Mouse (Mus musculus): Measurements from ENCODE around the gene Osbpl10. TPM values are rescaled to one million over a fixed set of nuclear protein-coding genes. Genes with fewer than 3 reads are reported as not detected.
A peak's percentile ranks its signal among the peaks of the same experiment; 100 is the strongest.

Gene Osbpl10
- total and polyA plus RNA-seq, 3 experiments, result 0.19 TPM; not detected in 2

DNA sequence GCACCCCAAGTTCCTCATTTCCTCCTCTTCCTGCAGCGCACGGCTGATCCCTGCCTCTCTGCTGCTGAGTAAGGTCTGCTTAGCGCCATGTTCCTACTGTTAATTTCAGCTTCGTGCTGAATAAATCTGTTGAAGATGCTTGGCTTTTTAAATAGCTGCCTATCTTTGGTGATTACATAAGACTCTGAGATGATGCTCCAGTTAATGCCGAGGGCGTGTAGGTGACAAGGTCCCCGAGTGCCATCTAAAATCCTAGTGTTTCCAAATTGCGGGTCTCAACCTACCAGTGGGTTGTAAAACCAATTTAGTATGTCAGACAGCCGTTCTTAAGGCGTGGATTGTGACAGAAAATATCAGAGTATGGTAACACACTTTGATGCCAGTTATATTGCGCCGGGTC, 232.2 kb downstream of the Osbpl10 start:
- Histone ChIP-seq H3K36me3 (replicated peaks in 1 of 2; ENCODE audit: control insufficient read depth in 1 of 2, insufficient read depth in 1 of 2, low read length in 1 of 2) (no peaks in the 10 kb centered on the region), H3K4me1 (ENCODE audit: control insufficient read depth in 1 of 2, insufficient read depth in 2 of 2) (peaks cover under 1 to 18% of the 10 kb centered on the region in 2 experiments; a peak in 2 of 4 replicates), H3K4me3 (replicated peaks in 1 of 3; ENCODE audit: low read depth in 2 of 3, low read length in 2 of 3, poor library complexity in 1 of 3) (no peak overlapping the region), H3K4me2 (ENCODE audit: insufficient read depth, low read depth, poor library complexity, severe bottlenecking) (no peak overlapping the region), H3K27me3 (replicated peaks) (no peaks in the 10 kb centered on the region), H3K9ac (ENCODE audit: insufficient read depth, low read depth) (no peak overlapping the region), H3K79me2 (replicated peaks; ENCODE audit: control insufficient read depth, extremely low read depth, insufficient read depth, poor library complexity, severe bottlenecking) (no peaks in the 10 kb centered on the region), H3K27ac (ENCODE audit: insufficient read depth, low read depth) (no peak overlapping the region), H3K9me3 (replicated peaks; ENCODE audit: low read length) (peaks cover 4% of the 10 kb centered on the region)
- dilution Hi-C loops (cut with MboI; ENCODE audit: extremely low pct_ligation_motif_present, extremely low pct_unique_long_range_greater_than_20kb, low sequenced_read_pairs), result no loop called here
- in situ Hi-C loops (cut with MboI; ENCODE audit: low pct_ligation_motif_present, low pct_unique_long_range_greater_than_20kb, low sequenced_read_pairs), result no loop called here
- TF ChIP-seq MXI1 (IDR thresholded peaks at IDR 0.05; ENCODE audit: low read depth, low read length) (no peak), ZKSCAN1 (IDR thresholded peaks at IDR 0.05; ENCODE audit: borderline replicate concordance, low read depth, low read length) (no peak), NRF1 (IDR thresholded peaks at IDR 0.05; ENCODE audit: low read depth, low read length) (no peak), EP300 (IDR thresholded peaks at IDR 0.05; ENCODE audit: low read length) (no peak), POLR2AphosphoS2 (IDR thresholded peaks at IDR 0.05; ENCODE audit: low read depth, low read length) (no peak), POLR2A (IDR thresholded peaks at IDR 0.05; ENCODE audit: low read depth, low read length) (no peak), USF1 (IDR thresholded peaks at IDR 0.05; ENCODE audit: low read depth, low read length) (no peak), USF2 (conservative IDR thresholded peaks at IDR 0.05; ENCODE audit: low read depth, low read length) (no peak), ETS1 (conservative IDR thresholded peaks at IDR 0.05; ENCODE audit: low read depth, low read length) (no peak), HCFC1 (IDR thresholded peaks at IDR 0.05; ENCODE audit: low read depth, low read length) (no peak), ZMIZ1 (IDR thresholded peaks at IDR 0.05; ENCODE audit: low read depth, low read length) (no peak), BHLHE40 (IDR thresholded peaks at IDR 0.05; ENCODE audit: low read depth, low read length) (no peak), CTCF (conservative IDR thresholded peaks at IDR 0.05 in 1 of 2, IDR thresholded peaks at IDR 0.05 in 1 of 2; ENCODE audit: low read depth in 2 of 2, low read length in 2 of 2) (no peak), TBP (conservative IDR thresholded peaks at IDR 0.05; ENCODE audit: low read depth, low read length) (no peak), GABPA (IDR thresholded peaks at IDR 0.05; ENCODE audit: insufficient replicate concordance, low read depth, low read length) (no peak), KAT2A (IDR thresholded peaks at IDR 0.05; ENCODE audit: insufficient replicate concordance, low read length) (no peak), PAX5 (IDR thresholded peaks at IDR 0.05; ENCODE audit: low read length) (no peak), JUND (conservative IDR thresholded peaks at IDR 0.05; ENCODE audit: low read depth, low read length) (no peak)
- DNase-seq (ENCODE audit: extremely low read depth), result no peak

DNA sequence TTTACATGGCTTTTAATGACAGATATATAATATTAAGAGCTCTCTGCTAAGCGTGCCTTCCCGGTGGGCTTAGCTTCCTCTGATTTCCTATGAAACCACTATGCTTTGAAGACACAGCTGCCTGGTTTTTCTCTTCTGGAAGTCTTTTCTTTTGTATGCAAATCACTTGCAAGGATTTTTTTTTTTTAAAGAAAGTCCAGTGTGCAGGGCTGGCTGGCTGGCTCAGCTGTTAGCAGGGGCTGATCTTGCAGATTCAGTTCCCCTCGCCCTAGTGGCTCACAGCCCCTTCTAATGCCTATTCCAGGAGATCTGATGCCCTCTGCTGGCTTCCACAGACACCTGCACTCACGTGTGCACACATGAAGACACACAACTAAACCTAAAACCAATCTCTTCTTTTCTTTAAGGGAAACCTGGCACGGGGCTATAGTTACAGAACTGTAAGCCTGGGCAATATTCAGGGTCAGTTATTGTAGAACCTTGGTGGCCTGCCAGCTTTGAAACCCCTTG, 235.4 kb downstream of the Osbpl10 start:
- in situ Hi-C loops (cut with MboI; ENCODE audit: low pct_ligation_motif_present, low pct_unique_long_range_greater_than_20kb, low sequenced_read_pairs) (no loop called here), dilution Hi-C loops (cut with MboI; ENCODE audit: extremely low pct_ligation_motif_present, extremely low pct_unique_long_range_greater_than_20kb, low sequenced_read_pairs) (no loop called here)
- no peaks in the 10 kb centered on the region for H3K79me2 ChIP-seq (replicated peaks; ENCODE audit: control insufficient read depth, extremely low read depth, insufficient read depth, poor library complexity, severe bottlenecking)
- H3K9ac ChIP-seq (ENCODE audit: insufficient read depth, low read depth), result no peak overlapping the region
- no peak for DNase-seq (ENCODE audit: extremely low read depth)
- H3K4me3 ChIP-seq (replicated peaks in 1 of 3; ENCODE audit: low read depth in 2 of 3, low read length in 2 of 3, poor library complexity in 1 of 3), result no peak overlapping the region
- no peak overlapping the region for H3K4me2 ChIP-seq (ENCODE audit: insufficient read depth, low read depth, poor library complexity, severe bottlenecking)
- H3K4me1 ChIP-seq (ENCODE audit: control insufficient read depth in 1 of 2, insufficient read depth in 2 of 2), result peaks cover 0 to 17% of the 10 kb centered on the region in 2 experiments; a peak in 2 of 4 replicates
- H3K27ac ChIP-seq (ENCODE audit: insufficient read depth, low read depth), result no peak overlapping the region
- peaks cover 4% of the 10 kb centered on the region for H3K9me3 ChIP-seq (replicated peaks; ENCODE audit: low read length)
- H3K36me3 ChIP-seq (replicated peaks in 1 of 2; ENCODE audit: control insufficient read depth in 1 of 2, insufficient read depth in 1 of 2, low read length in 1 of 2), result no peaks in the 10 kb centered on the region
- peak in 1 of 2 experiments; percentile 10; a peak in 1 of 4 replicates for TF ChIP-seq CTCF (conservative IDR thresholded peaks at IDR 0.05 in 1 of 2, IDR thresholded peaks at IDR 0.05 in 1 of 2; ENCODE audit: low read depth in 2 of 2, low read length in 2 of 2)
- TF ChIP-seq POLR2AphosphoS2 (IDR thresholded peaks at IDR 0.05; ENCODE audit: low read depth, low read length), result no peak
- no peaks in the 10 kb centered on the region for H3K27me3 ChIP-seq (replicated peaks)

Data from CH12.LX (cell line).